Mouse (Mus musculus) c-Kit-positive CD71-negative TER-119-negative erythroid progenitor cells, embryonic 14.5 days (primary cell): ENCODE data around the gene Prickle1.

ENCODE experiments used
- DNase-seq: peaks from one replicate; pipeline ENCODE4 v3.0.0-alpha.2; 2013; ENCODE audit warnings: low read depth

Gene Prickle1

DNA sequence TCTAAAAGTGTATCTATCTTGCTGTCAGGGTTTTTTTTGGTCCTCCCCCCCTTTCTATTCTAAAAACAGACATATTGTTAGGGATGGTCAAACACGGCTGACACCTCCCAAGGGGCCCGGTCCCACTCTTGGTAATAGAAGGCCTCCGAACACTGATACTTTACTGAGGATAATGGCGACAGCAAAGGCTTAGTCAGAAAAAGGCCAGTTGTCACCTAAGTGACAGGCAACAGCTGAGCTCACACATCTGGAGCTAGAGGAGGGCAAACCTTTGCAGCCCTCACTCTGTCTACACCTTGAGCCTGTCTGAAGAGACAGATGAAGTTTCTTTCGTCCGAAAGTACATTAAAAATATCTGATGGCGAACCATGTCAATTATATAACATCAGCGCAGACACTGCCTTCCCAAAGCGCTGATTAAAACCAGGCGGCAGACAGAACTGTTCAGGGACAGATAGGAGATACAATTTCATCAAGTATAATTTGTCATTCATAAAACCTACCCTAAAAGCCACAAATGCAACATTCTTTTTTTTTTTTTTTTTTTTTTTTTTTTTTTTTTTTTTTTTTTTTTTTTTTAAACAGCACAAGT is 1.3 kb downstream of the Prickle1 start:
- no peak for DNase-seq

DNA sequence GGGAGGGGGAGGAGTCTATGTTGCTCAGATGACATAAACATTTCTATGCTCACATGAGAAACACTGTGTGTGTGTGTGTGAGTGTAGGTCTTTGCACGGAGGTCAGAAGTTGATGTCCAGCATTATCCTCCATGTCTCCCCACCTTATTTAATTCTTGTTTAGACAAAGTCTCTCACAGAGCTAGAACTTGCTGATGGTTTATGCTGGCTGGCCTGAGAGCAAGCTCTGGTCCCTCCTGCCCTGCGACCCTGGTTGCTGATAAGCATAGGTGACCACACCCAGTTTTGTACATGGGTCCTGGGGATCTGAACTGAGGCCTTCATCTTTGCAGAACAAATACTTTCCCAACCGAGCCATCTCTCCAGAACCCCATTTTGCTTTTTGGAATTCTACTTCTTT is 3.1 kb downstream of the Prickle1 start:
- no peak for DNase-seq

DNA sequence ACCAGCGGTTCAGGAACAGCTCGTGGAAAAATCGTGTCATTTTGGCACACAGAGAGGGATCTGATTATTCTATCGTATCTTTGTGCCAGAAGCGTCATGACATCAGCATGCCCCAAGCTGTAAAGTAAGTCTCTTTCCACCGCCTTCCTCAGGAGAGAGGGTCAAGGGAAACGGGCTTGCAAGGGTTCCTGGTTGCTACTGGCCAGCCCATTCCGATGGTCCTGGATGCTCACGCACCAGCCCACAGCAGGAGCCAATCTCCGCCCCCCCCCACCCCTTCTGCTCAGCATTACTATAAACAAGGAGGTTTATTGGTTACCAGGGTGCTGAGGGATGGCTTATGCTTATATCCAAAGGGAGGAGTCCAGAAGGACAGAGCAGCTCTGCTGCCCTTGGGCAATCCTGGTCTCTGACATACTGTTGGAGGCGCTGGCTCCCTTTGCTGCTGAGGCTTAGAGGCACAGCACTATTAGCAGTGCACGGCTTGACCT is 3.8 kb downstream of the Prickle1 start:
- no peak for DNase-seq

- DNase-seq, result no peak
These were observed 4.3 kb downstream of the Prickle1 start for GRCm38 (mm10) chr15:93591371-93591770.

GRCm38 (mm10) chr15:93588401-93588800 is 7.3 kb downstream of the Prickle1 start:
- DNase-seq, result no peak

DNA sequence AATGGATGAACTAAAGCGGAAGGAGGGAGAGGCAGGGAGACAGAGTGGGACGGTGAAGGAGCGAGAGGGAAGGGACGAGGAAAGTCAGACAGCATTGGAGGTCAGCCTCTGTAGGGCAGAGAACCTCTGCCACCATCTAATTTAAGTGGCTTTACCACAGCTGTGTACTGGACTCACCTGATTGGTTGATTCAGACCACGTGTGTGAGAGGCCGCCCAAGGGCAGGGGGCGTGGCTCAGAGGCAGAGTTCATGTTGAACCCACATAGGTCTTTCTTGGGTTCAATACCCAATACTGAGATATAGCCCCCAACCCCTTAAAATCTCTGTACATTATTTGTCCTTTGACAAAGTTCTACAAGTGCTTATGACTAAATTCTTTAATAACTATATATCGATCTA is 8.0 kb downstream of the Prickle1 start:
- DNase-seq, result no peak

- no peak for DNase-seq
These were observed 12.6 kb downstream of the Prickle1 start for GRCm38 (mm10) chr15:93583051-93583450.

- DNase-seq, result no peak
These were observed 14.0 kb downstream of the Prickle1 start for GRCm38 (mm10) chr15:93581736-93582135.

DNA sequence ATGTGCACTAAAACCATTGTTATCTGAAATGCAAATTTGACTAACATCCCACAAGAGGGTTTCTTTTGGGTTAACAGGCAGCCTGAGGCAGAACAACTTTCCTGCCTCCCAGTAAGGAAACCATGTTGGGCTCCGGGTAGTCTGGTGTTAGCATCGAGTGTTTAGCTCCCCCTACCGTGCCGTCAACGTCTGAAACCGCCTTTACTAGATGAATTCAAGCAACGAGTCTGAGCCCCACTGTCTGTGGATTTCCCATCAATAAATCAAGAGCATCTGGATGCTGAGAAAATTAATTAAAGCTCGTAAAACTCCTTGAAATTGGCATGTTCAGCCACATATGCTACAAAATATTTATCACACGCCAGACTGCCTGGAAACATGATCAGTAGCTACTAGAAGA is 15.8 kb downstream of the Prickle1 start:
- DNase-seq, result no peak

DNA sequence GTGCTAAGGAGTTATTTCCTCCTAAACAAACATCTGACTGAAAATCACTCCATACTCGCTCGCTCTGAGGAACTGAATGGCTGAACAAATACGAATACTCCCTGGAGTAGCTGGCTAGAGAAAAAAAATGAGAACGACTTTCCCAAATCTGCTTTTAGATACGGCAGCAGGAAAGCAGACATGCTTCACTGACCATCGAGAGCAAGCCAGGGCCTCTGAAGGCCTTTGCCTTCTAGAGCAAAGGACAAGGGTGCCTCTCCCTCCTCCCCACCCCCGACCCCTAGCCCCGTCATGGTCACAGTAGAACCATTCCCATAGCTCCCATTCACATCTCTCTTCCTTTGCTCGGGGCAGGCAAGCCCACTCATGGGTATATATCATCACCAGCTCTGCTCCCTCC is 16.6 kb downstream of the Prickle1 start:
- DNase-seq, result no peak

- no peak for DNase-seq
These were observed 19.3 kb downstream of the Prickle1 start for GRCm38 (mm10) chr15:93576361-93576760.

DNA sequence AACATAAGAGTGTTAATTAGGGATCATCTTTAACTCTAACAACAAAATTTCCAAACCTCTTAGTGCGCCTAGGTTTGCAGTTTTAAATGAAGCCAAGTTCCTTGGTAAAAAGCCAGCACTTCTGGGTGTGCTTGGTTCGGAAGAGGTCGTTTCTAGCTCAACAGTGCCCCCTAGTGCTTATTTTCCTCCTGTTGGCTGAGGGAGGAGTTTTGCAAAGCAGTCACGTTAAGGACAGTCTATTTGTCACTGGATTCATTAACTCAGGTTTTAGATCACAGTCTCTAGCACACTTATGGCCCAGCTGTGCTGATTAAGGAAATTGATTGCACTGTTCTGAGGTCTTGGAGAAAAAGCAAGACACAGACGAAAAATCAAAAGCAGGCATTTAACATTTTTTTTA is 19.8 kb downstream of the Prickle1 start:
- peak; percentile 84 for DNase-seq

DNA sequence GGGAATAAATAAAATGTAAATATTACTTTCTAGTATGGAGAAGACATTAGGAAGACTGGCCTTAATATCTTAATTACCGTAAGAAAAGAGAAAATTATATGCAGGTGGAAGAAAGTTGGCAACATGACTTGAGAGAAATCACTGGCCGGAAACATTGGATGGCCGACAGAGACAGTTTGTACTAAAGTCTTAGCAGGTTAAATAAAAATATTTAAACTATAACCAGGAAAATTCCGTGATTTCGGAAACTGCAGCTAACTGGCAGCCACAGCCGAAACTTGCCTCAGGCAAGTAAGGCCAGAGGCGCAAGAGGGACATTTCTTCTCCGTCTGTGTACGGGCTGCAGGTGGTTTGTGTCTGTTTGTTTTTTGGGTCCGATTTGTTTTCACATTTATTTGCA is 22.8 kb downstream of the Prickle1 start:
- no peak for DNase-seq

GRCm38 (mm10) chr15:93570881-93571495 is 24.7 kb downstream of the Prickle1 start:
- DNase-seq, result no peak

DNA sequence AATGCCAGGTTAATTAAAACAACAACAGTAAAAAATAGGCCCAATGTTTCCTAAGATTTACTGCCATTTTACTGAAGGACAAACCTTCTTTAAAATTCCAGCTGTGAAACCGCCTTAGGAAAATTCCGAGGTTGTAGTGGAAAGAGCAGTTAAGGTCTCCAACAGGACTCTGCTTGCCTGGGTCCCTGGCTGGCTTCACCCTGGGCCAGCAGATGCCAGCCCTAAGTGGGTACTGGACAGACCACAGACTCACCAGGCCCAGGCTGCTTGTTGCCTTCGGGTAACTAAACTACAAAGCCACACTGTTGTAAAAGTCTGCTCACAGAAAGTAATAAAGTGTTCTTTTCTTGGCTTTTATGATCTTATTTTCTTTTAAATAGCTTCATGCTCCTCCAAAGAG is 26.8 kb downstream of the Prickle1 start:
- DNase-seq, result no peak

DNA sequence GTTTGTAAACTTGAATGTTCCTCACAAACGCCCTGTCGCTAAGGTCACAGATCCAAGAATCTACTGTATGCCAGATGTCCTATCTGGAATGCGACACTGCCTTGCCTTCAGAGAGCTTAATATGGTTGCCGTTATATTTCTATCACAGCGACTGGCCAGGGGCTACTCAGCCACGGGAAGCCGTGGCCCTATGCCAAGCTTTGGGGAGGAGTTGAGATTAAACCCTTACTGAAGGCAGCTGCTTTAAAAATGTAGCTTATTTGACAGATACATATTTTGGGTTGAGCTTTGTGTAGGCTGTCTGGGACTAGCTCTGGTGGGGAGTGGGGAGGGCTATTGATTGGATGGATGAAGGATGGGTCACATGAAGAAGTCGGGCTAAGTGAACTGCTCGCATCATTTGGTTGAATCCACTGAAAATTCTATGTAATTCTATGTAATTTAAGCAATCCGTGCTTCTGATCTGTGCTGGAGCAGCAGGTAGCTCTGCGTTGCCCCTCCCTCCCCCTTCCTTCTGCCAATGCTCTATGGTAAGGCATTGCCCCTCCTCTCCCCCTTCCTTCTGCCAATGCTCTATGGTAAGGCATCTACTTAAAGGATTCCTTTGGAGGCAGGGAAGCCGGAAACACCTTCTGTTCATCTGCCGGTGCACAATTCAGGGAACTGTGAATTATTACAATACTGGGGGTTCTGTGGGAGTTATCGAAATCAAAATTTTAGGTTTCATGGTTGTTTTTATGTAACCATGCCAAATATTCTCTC is 28.0 kb downstream of the Prickle1 start:
- no peak for DNase-seq

DNA sequence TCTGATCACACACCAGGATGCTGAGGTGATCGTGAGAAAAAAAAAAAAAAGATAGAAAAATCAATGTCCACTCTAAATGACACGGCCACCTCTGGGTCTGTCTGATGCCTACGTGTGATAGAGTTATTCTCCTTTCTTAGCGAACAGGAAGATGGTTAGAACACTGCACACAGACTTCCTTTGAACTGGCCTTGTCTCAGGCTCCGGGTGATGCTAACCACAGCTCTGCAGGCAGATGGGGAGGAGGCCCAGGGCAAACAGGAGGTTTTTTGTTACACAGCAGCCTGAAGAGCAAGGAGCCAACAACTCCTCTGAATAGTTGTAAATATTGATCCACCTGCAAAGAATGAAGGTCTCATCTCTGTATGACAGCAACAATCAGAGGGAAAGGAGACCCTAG is 32.2 kb downstream of the Prickle1 start:
- no peak for DNase-seq

DNA sequence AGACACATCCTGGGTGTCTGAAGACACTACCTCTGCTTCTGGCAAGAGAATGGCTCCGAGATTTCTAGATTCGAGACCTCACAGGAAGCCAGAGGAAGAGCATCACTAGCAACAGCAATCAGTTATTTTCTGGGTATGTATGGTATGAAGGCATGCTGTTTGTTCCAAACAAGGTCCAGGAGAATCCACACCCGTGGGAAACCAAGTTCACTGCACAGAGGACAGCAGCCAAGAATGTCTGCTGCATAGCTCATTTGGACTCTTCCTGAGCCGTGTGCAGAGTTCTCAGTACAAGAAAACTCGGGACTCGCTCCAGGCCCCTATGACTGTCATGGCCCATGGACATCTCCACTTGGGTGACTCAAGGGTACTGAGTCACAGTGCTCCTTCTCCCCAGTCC is 34.2 kb downstream of the Prickle1 start:
- no peak for DNase-seq

DNA sequence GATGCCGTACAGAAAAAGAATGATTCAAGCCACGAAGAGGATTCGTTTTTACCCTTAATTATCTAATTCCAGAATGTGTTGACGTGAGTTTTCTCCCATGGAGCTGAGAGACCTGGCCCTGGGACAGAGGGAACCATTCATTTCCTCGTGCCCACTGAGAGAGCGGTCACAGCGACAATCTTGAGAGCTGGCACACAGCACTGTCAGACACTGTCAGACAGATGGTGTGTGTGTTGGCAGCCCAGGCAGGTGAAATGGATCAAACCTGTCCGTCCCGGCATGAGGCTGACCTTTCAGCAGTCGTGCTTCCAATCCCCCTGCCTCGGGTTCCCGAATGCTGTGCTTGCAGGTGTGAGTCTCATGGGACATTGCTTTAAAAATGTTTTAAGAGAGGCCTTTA is 37.3 kb downstream of the Prickle1 start:
- no peak for DNase-seq

DNA sequence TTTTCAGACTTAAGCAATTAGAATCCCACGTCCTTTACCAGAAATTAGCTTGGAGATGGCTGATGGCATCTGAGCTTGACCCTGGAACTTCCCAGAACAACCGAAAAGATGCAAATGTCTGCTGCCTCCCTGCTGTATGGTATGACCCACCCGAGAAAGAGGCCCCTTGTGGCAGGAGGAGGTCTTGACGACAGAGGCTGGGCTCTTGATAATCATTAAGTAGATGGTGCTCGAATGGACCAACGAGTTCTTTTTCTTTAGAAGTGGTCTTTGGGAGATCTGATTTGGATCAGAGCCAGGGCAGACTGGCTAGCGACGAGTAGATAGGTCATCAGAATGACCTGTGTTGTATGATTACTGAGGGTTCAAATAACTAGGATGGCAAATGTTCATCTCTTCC is 40.0 kb downstream of the Prickle1 start:
- no peak for DNase-seq

DNA sequence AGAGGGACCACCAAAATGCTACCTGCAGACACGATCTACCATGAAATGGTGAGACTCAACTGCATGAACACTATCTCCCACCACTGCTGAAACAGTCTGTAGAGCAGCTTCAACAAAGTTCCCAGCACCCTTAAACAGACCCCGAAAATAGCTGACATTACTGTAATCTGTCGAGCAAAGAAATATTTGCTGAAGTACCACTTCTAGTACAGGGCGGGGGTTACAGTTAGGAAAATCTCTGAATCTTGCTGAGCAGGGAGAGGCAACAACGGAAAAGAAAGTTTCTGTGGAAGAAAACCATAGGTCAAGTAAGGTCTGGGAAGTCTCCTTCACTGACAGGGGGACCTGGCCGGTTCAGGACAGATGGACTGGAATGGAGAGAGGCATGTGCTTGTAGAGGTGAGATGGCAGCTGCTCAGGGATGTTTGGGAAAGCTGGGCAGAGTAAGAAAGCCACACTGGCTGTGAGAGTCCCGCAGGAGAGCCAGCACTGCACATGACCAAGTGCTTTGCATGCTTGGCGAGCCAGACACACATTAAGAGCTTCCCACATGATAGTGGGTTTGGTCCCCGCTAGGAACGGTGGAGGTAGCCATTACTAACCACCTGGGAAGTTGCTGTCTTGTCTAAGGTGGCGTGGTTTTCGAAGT is 41.4 kb downstream of the Prickle1 start:
- DNase-seq, result no peak

DNA sequence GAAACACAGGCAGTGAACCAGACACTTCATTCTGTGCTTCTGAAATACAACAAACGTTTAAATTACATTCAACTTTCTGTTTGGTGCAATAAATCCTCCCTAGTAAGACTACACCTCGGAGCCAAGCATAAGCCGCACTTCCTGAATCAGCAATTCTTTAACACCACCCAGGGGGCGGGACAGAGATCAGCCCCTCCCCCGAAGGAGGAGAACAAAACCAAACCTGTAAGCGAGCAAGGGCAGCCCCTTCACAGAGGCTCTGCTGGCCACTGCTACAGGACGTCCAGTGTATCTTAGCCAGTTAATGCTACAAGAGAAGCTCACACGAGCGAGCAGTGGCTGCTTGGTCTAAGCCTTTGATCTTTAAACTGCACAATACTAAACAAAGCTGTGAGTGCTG is 43.5 kb downstream of the Prickle1 start:
- peak; percentile 74 for DNase-seq

DNA sequence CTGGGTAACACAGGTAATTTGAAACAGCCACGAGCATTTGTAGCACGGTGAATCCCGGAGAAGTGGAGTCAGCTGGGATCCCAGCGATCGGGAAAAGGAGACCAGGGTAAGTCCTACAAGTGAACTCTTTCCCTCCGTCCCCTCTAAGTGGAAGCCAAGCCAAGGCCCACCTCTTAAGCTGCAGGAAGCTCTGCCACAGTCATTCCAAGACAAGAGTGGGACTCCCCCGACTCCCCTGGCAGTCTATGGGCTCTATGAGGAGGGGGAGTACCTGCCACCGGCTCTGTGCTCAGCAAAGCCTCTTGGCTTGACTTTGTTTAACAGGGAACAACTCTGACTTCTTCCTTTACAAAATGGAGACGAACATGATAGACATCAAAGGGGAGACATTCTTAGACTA is 47.4 kb downstream of the Prickle1 start:
- DNase-seq, result no peak
